Mouse (Mus musculus) frontal cortex, postnatal 10 days (tissue): ENCODE results near the gene Mettl7a3.
A peak's percentile ranks its signal among the peaks of the same experiment; 100 is the strongest.
"Not testable (repeated sequence)": the region's sequence is repeated elsewhere in the genome, so short reads cannot be mapped to it uniquely, and the experiment has no call there.

ENCODE experiments used
- DNase-seq, 2 experiments: peaks; one replicate each; pipeline ENCODE4 v3.0.0; 2022; ENCODE audit warnings: low spot score in 2 of 2, mixed read lengths in 1 of 2

Mettl7a3 gene

GRCm38 (mm10) chr15:100330739-100331138 is 4.0 kb upstream of the Mettl7a3 start:
- no peak for DNase-seq

- not testable (repeated sequence) for DNase-seq
Observed at GRCm38 (mm10) chr15:100332077-100332961, 2.4 kb upstream of the Mettl7a3 start.

GRCm38 (mm10) chr15:100337328-100337727 is 2.6 kb downstream of the Mettl7a3 start:
- not testable (repeated sequence) for DNase-seq

DNA sequence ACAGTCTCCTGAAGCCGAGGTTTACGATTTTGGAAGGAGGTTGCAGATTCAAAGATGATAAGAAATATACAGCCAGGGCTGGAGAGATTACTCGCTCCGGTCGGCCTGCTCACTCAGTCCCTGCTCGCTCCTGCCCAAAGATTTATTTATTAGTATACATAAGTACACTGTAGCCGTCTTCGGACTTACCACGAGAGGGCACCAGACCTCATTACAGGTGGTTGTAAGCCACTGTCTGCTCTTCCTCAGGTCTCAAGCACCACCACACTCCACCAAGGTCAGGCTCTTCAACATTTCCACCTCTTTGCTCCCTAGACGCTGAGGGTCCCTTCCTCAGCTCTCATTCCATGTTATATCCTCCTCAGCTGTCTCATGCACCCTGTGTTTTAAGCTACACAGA is 3.1 kb downstream of the Mettl7a3 start:
- peak in 1 of 2 experiments; percentile 21 for DNase-seq

DNA sequence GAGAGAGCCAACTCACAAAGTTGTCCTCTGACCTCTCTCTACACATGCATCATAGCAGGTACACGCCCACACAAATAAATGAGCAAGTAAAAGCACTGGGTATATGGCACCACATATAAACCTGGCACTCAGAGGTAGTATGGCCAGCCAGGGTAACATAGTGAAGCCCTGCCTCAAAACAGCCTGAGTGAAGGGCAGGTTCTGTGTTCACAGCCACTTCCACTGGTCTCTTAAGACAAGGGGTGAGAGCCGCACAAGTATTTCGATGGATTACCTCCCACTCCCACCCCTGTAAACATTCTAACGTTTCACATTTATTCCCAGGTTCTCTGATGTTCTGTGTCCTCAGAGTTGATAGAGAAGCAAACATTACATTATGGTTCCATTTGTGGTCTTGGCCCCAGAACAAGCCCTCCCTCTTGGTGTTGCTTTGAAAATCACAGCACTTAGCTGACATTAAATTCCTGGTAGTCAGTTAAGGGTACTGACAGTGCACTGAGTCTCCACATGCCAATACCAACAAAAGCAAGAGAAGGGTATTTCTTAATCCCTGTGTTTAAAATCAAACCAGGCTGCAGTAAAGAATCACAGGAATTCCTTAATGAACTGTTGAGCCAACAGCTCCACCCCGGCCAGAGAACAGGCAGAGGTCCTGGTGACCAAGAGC is 6.7 kb downstream of the Mettl7a3 start:
- not testable (repeated sequence) for DNase-seq

DNA sequence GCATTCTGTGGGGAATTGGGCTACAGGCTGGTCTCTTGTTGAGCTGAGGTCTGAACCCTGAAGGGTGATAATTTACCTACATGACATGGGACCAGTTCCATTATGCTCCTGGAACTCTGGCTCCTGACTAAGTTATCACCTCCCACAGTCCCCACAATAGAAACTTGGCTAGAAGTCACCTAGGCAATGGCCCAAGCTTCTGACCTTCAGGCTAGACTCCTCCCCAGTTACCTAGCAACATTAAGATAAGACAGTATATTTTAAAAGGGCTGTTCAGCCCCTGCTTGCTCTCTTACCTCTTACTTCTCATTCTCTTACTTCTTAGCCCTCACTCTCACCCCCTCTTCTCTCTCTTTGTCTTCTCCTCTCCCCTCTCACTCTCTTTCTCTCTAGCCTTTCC is 10.8 kb downstream of the Mettl7a3 start:
- no peak for DNase-seq

GRCm38 (mm10) chr15:100346761-100347160 is 12.0 kb downstream of the Mettl7a3 start:
- no peak for DNase-seq

DNA sequence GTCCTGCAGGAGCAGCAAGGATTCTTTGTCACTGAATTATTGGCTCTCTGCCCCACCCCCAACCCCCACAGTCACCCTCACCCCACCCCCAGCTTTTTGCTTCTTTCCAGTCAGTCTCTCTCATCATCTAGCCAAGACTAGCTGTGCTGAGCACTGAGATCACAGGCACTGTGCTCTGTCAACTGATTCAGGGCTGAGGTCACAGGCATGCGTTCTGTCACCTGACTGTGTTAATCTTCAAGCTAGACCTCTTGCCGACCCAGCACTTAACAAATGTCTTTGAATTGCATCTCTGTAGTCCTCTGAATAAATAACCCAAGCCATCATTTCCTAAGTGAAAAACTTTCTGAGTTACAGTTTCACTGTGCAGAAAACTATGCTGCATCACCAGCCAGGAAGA is 14.8 kb downstream of the Mettl7a3 start:
- DNase-seq = no peak

GRCm38 (mm10) chr15:100351501-100352060 is 16.9 kb downstream of the Mettl7a3 start:
- DNase-seq = no peak

DNA sequence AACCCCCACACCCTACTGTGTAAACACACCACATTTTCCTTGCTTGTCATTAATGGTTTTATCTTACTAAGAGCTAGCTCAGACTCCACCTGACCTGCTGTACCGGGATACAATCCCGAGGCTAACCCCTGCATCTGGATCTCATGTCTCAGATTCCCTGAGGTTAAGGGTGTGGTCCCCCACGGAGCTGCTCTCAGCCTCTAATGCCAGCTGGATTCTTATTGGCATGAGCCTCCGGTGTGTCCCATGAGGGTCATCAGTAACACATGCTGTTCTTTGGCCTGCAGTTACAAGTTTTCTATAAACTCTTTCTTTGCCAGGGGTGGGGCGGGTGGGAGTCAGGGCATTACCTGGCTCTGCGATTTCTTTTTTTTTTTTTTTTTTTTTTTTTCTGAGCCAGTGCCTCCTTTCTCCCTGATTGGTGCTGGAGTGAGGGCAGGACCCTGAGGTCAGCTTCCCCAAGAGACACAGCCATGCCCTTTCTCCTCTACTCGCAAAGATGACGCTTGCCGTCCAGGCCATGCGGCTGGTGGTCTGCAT is 18.1 kb downstream of the Mettl7a3 start, which contains the start of the genes Methig1 and Mettl7a2:
TSS of gene Methig1 (plus strand) at position 439 of the 540 bp plus-strand sequence.
TSS of gene Mettl7a2 (plus strand) at position 490 of the 540 bp plus-strand sequence.
- no peak for DNase-seq

DNA sequence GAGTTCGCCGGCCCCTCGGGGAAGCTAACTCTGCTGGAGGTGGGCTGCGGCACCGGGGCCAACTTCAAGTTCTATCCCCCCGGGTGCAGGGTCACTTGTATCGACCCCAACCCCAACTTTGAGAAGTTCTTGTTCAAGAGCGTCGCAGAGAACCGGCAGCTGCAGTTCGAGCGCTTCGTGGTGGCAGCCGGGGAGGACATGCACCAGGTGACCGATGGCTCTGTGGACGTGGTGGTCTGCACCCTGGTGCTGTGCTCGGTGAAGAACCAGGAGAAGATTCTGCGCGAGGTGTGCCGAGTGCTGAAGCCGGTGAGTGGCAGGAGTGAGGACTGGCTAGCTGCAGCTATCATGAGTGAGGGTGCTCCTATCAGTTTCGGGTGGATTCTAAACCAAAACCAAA is 18.7 kb downstream of the Mettl7a3 start:
- not testable (repeated sequence) for DNase-seq

DNA sequence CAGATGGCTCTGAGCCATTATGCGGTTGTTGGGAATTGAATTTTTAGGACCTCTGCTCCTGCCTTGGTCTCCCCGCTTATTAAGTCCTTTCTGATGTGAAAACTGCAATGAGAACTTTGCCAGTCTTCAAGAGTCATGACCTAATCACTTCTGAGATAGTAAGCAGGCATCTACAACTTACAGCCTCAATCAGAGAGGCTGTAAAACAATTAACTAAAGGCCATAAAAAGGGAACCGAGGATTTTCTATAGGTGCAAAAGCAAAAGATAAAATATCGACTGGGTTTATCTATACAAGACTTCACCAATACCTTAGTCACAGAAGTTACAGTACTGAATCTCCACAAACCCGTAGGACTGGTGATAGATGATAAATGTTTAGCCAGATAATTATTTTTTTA is 21.1 kb downstream of the Mettl7a3 start:
- DNase-seq = no peak

DNA sequence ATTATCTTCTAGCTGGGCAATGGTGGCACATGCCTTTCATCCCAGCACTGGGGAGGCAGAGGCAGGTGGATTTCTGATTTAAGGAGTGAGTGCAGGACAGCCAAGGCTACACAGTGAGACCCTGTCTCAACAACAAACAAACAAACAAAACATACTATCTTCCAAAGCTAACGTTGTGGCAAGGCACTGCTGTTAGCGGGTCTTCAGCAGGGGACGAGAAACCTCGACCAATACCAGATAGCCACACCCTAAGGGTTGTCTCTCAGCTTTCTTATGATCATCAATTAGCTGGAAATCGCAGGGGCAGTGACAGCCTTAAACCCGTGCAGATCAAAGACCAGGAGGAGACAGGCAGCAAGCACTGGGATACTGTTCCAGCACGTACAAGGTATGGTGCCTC is 29.5 kb downstream of the Mettl7a3 start, which contains the start of gene Higd1c:
TSS of gene Higd1c (plus strand) at position 301 of the 400 bp plus-strand sequence.
- DNase-seq = no peak

DNA sequence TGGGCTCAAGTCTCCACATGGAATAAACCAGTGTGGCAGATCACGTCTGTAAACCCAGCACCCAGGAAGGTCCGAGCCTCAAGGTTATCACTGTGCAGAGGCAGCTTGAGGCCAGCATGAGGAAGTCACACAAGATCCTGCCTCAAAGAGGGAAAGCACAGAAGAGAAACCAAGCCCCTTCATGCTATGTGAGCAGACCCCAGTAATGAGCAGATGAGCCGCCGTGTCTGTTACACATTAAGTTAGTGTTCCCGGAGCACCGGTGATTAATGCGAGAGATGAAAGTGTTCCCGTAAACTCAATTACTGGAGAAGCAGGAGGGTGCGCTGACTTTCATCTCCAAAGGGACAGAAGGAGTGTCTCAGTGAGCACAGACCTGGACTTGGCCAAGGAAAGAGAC is 31.2 kb downstream of the Mettl7a3 start:
- DNase-seq = not testable (repeated sequence)

GRCm38 (mm10) chr15:100367119-100367518 is 32.4 kb downstream of the Mettl7a3 start:
- no peak for DNase-seq

DNA sequence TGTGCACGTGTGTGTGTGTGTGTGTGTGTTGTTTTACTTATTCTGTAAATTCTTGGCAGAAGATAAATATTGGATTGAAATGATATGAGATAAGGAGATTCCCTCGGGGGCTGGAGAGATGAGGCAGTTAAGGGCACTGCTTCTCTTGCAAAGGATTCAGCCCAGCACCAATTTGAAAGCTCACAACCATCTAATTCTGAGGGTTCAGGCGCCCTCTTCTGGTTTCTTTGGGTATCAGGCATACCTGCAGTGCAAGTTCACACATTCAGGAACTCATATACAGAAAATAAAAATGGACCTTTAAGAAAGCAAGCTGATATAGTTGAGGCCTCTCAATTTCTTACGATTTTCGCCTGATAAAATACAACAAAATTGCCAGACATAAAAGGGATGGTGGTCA is 40.3 kb downstream of the Mettl7a3 start:
- peak; percentile 27 to 54 for DNase-seq

GRCm38 (mm10) chr15:100377847-100378505 is 43.2 kb downstream of the Mettl7a3 start:
- DNase-seq = not testable (repeated sequence)

DNA sequence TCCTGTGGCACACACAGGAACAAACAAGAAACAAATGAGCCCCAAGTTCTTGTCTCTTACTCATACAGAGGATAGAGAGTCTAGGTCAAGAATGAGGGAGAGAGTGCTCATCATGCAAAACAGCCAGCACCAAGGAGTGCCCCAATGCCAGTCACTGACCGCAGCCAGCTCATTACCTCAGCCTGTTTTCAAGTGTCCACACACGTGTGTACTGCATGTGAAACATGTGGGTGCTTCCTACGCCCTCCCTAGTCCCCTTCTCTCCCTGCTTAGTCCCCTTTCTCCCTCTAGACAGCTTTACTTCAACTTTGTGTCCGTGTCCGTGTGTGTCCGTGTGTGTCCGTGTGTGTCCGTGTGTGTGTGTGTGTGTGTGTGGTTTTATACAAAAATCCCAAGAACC is 44.9 kb downstream of the Mettl7a3 start:
- DNase-seq = no peak

DNA sequence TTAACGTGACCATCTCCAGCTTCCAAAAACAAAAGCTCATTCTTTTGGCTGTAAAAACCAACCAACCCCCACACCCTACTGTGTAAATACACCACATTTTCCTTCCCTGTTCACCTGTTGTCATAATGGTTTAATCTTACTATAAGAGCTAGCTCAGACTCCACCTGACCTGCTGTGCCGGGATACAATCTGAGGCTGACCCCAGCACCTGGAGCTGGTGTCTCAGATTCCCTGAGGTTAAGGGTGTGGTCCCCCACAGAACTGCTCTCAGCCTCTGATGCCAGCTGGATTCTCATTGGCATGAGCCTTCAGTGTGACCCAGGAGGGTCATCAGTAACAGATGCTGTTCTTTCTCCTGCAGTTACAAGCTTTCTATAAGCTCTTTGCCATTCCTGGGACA is 45.4 kb downstream of the Mettl7a3 start:
- DNase-seq = no peak

DNA sequence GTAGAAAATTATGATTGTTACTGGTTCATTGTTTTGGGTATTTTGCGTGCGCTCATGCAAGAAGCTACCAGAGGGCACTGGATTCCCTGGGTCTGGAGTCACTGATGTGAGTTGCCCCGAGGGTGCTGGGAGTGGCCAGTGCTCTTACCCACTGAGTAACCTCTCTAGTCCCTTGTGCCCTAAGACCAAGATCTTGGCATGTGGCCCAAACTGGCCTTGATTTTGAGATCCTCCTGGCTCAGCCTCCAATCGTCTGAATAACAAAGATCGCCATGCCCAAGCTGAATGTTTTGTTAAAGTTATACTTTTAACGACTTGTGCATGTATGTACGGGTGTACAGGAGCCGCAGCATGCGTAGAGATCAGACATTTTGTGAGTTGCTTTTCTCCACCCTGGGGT is 51.0 kb downstream of the Mettl7a3 start:
- no peak for DNase-seq

DNA sequence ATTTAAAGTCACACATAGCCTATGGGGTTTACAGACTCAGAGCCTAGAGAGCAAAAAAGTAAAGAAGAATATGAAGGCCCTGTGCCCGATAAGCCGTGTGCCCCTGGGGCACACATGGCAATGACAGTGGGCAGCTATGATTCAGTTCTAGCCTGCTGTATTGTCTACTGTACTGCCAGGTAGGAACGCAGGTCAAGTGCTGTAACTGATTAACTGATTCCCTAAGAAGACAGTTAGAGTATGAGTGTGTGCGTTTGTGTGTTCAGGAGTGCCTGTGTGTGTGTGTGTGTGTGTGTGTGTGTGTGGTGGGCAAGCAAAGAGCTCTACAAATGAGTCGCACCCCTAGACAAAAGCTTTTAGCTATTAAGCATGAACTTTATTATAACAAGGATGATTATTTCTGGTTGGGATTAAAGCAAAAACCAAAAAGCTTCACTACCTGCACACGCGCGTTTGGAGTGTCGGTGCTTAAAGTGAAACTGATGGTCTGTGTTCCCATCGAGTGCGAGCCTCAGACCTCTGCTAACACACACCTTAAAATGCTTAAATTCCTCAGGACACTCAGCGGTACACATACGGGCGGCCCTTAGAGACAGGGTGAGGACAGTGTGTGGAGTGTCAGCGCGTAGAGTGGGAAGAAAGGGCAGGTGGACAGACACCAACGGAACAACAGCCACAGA is 53.0 kb downstream of the Mettl7a3 start:
- no peak for DNase-seq
